Mouse (Mus musculus): ENCODE data around the gene Sh2d7. TPM values are rescaled to one million over a fixed set of nuclear protein-coding genes. Genes with fewer than 3 reads are reported as not detected.

Sh2d7 gene
- not detected for polyA plus RNA-seq (2014; fragmentation: Illumina TruSeq; extraction: RNeasy Lipid Tissue Mini Kit (QIAGEN cat#74804); ENCODE audit: insufficient read depth, low read depth, low replicate concordance)

DNA sequence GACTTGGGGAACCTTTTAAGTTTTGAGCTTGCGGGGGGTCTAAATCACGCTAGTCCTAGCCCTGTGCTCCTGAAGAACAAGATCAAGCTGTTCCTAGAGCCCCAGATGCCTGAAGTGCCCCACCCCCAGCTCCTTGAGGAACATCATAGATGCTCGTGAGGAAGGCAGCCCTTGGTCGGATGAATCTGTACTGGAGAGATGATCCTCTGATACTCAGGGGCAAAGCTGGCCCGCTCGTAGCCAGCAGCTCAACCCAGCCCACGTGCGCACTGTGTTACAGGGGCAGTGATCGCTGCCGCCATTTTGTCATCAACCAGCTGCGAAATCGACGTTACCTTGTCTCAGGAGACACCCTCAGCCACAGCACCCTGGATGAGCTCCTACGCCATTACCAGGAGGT lies at the start of gene Sh2d7:
Sh2d7 (plus strand) TSS at position 301 of the 400 bp plus-strand sequence.

DNA sequence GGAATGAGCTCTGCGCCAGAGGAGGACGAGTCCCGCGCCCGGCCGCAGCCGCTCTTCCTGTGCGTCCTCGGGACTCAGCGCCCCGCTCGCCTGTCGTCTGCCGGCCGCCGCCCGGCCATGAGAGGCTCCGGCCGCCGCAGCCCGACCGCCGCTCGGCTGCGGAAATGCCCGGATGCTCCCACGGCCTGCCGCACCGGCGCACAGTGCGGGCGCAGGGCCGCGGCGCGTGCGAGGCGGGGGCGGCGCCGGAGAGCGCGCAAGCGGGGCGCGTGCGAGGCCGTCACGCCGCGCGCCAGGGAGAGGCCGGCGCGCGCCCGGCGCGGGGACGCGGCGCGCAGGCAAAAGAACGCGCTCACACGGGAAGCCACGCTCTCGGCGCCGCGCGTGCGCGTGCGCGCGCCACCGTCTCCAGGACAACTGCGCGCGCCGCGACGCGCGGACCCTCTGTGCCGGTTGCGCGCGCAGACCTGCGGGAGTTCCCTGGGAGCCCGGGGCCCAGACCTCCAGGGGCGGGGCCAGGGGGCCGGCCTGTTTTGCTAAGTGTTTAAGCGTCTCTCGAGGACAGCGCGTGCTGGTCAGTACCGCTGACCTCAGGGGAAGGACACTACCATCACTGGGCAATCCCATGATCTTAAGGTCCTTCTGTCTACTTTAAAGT lies 37.2 kb upstream of the Sh2d7 start, which contains the start of gene Dmxl2:
Dmxl2 (minus strand) TSS at position 174 of the 658 bp plus-strand sequence.

GRCm38 (mm10) chr9:54559771-54560471 lies 21.1 kb downstream of the Sh2d7 start, which contains the start of gene Cib2:
Gene Cib2, minus strand, starts transcription at chr9:54560218.

GRCm38 (mm10) chr9:54586199-54587061 lies 47.6 kb downstream of the Sh2d7 start, which contains the start of gene Idh3a:
Gene Idh3a, plus strand, starts transcription at chr9:54586334.

Other genes with a start within 250 kb of the Sh2d7 start
- gene Dmxl2, start 37.4 kb upstream of the Sh2d7 start, polyA plus RNA-seq (2014; fragmentation: Illumina TruSeq; extraction: RNeasy Lipid Tissue Mini Kit (QIAGEN cat#74804); ENCODE audit: insufficient read depth, low read depth, low replicate concordance): 5.3 TPM
- 18.9 TPM for gene Cib2, start 21.2 kb downstream of the Sh2d7 start, polyA plus RNA-seq (2014; fragmentation: Illumina TruSeq; extraction: RNeasy Lipid Tissue Mini Kit (QIAGEN cat#74804); ENCODE audit: insufficient read depth, low read depth, low replicate concordance)
- 57.4 TPM for gene Idh3a, start 47.4 kb downstream of the Sh2d7 start, polyA plus RNA-seq (2014; fragmentation: Illumina TruSeq; extraction: RNeasy Lipid Tissue Mini Kit (QIAGEN cat#74804); ENCODE audit: insufficient read depth, low read depth, low replicate concordance)
- 0.48 TPM for gene Acsbg1, start 122.9 kb downstream of the Sh2d7 start, polyA plus RNA-seq (2014; fragmentation: Illumina TruSeq; extraction: RNeasy Lipid Tissue Mini Kit (QIAGEN cat#74804); ENCODE audit: insufficient read depth, low read depth, low replicate concordance)
- gene Dnaja4, start 159.9 kb downstream of the Sh2d7 start, polyA plus RNA-seq (2014; fragmentation: Illumina TruSeq; extraction: RNeasy Lipid Tissue Mini Kit (QIAGEN cat#74804); ENCODE audit: insufficient read depth, low read depth, low replicate concordance): 28.4 TPM
- 61.6 TPM for gene Wdr61, start 195.5 kb downstream of the Sh2d7 start, polyA plus RNA-seq (2014; fragmentation: Illumina TruSeq; extraction: RNeasy Lipid Tissue Mini Kit (QIAGEN cat#74804); ENCODE audit: insufficient read depth, low read depth, low replicate concordance)
- 3.1 TPM for gene Crabp1, start 225.8 kb downstream of the Sh2d7 start, polyA plus RNA-seq (2014; fragmentation: Illumina TruSeq; extraction: RNeasy Lipid Tissue Mini Kit (QIAGEN cat#74804); ENCODE audit: insufficient read depth, low read depth, low replicate concordance)

Measured in lung, adult 10 weeks (tissue).